Mouse (Mus musculus): ENCODE results near the gene Sipa1l3. TPM values are rescaled to one million over a fixed set of nuclear protein-coding genes. Genes with fewer than 3 reads are reported as not detected.

Gene Sipa1l3
- polyA plus RNA-seq, 1 experiment from 2014 or later: 20.7 TPM

GRCm38 (mm10) chr7:29361497-29361896 is 156.9 kb downstream of the Sipa1l3 start:
- Histone ChIP-seq H3K27me3 (replicated peaks) (no peaks in the 10 kb centered on the region), H3K4me3 (replicated peaks) (no peak overlapping the region), H3K4me1 (peaks cover 6% of the 10 kb centered on the region; the same call in 1 of the 2 replicates), H3K9ac (replicated peaks) (no peak overlapping the region), H3K36me3 (peaks cover 40% of the 10 kb centered on the region), H3K27ac (replicated peaks) (no peak overlapping the region), H3K4me2 (no peak overlapping the region), H3K9me3 (replicated peaks) (no peaks in the 10 kb centered on the region)
- WGBS: 90% methylated on average over 13 of the region's 13 CpGs
- no peak for ATAC-seq (ENCODE audit: low FRiP score)

DNA sequence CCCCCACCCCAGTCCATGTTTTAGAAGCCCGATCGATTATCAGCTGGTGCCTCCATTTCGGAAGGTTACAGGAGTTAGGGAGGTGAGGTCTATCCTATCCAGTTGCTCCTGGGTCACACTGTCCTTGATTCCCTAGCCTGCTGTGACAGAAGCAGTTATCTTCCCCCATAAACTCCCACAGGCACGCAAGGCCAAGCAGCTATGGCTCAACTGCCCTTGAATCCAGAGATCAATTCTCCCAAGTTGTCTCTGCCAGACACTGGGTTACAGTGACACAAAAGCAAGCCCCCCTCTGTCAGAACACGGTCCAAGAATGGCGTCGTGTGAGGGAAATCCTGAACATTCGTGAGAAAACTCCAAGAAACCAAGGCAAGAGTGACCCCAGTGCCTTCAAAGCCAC is 163.0 kb downstream of the Sipa1l3 start:
- no peak for ATAC-seq (ENCODE audit: low FRiP score)
- no peaks in the 10 kb centered on the region for H3K27me3 ChIP-seq (replicated peaks)
- H3K4me1 ChIP-seq: no peaks in the 10 kb centered on the region
- H3K27ac ChIP-seq (replicated peaks): no peak overlapping the region
- H3K4me2 ChIP-seq: no peak overlapping the region
- 91% methylated on average over 8 of the region's 8 CpGs for WGBS
- no peak overlapping the region for H3K4me3 ChIP-seq (replicated peaks)
- no peak overlapping the region for H3K9ac ChIP-seq (replicated peaks)
- H3K36me3 ChIP-seq: peaks cover 54% of the 10 kb centered on the region
- H3K9me3 ChIP-seq (replicated peaks): no peaks in the 10 kb centered on the region

DNA sequence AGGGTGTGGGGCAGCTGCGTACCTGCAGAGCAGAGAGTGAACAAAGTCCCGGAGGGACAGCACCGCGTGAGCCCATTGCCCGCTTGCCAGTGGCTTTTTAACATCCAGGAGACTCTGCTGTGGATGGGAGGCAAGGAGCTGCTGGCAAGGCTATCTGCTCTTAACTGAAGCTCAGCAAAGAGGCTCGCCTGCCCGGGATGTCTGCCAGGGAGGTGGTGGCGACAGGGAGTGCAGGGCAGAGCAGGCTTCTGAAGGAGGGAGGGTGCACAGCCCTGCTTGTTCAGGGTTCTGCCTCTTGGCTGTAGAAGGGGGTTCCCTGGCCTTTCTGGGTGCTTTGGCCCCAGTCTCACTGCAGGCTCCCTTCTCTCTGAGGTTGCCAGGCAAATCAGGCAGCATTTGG is 164.3 kb downstream of the Sipa1l3 start:
- Histone ChIP-seq H3K27ac (replicated peaks) (no peak overlapping the region), H3K4me2 (no peak overlapping the region), H3K36me3 (peaks cover 59% of the 10 kb centered on the region), H3K9me3 (replicated peaks) (no peaks in the 10 kb centered on the region), H3K4me3 (replicated peaks) (no peak overlapping the region), H3K27me3 (replicated peaks) (no peaks in the 10 kb centered on the region), H3K9ac (replicated peaks) (no peak overlapping the region), H3K4me1 (no peaks in the 10 kb centered on the region)
- 82% methylated on average over 8 of the region's 8 CpGs for WGBS
- ATAC-seq (ENCODE audit: low FRiP score): no peak

DNA sequence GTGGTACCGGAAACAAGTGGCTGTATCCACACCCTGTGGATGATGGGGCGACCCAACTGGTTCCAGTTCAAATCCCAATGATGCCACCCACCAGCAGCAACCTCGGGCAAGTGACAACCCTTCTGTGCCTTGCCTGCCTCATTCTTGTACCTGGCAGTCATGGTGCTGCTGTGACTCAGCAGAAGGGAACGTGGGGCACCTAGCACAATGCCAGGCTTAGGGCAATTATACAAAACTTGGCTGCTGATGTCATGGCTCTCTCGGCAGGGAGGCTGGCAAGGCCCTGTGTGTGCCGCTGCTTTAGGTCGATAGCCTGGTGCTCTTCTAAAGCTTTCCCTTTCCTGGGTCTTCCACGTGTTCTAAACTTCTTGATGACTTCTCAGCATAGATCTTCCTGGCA is 166.2 kb downstream of the Sipa1l3 start:
- no peak overlapping the region for H3K27ac ChIP-seq (replicated peaks)
- no peak overlapping the region for H3K9ac ChIP-seq (replicated peaks)
- WGBS: 80% methylated on average over 8 of the region's 8 CpGs
- no peak overlapping the region for H3K4me3 ChIP-seq (replicated peaks)
- no peaks in the 10 kb centered on the region for H3K27me3 ChIP-seq (replicated peaks)
- no peak overlapping the region for H3K4me2 ChIP-seq
- no peaks in the 10 kb centered on the region for H3K4me1 ChIP-seq
- H3K9me3 ChIP-seq (replicated peaks): no peaks in the 10 kb centered on the region
- peaks cover 63% of the 10 kb centered on the region for H3K36me3 ChIP-seq
- ATAC-seq (ENCODE audit: low FRiP score): no peak

DNA sequence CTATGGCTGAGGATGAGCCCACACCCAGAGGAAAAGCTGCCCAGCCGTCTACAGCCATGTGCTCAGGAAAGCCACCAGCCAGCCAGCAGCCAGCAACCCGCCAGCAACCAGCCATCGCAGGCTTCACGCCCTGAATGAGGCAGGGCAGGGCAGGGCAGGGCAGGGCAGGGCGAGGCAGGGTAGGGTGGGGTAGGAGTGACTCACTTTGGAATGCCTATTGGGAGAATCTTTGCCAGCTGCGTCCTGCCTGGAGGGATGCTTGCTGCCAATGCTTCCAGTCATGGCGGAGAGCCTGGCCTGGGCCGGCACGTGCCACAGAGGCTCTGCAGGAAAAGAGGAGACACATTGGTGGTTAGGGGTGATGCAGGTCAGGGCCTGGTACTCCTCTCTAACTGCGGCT is 168.0 kb downstream of the Sipa1l3 start:
- Histone ChIP-seq H3K27me3 (replicated peaks) (no peaks in the 10 kb centered on the region), H3K4me2 (no peak overlapping the region), H3K4me3 (replicated peaks) (no peak overlapping the region), H3K9me3 (replicated peaks) (no peaks in the 10 kb centered on the region), H3K36me3 (peaks cover 58% of the 10 kb centered on the region), H3K4me1 (peaks cover 11% of the 10 kb centered on the region), H3K27ac (replicated peaks) (no peak overlapping the region), H3K9ac (replicated peaks) (no peak overlapping the region)
- ATAC-seq (ENCODE audit: low FRiP score): no peak
- WGBS: 79% methylated on average over 10 of the region's 10 CpGs

- Histone ChIP-seq H3K4me2 (no peak overlapping the region), H3K9me3 (replicated peaks) (no peaks in the 10 kb centered on the region), H3K9ac (replicated peaks) (no peak overlapping the region), H3K4me1 (peaks cover 28% of the 10 kb centered on the region), H3K27ac (replicated peaks) (peak overlapping the region; percentile 28), H3K36me3 (peaks cover 28% of the 10 kb centered on the region), H3K27me3 (replicated peaks) (no peaks in the 10 kb centered on the region), H3K4me3 (replicated peaks) (no peak overlapping the region)
- ATAC-seq (ENCODE audit: low FRiP score): no peak
- WGBS: 58% methylated on average over 3 of the region's 3 CpGs
Observed at GRCm38 (mm10) chr7:29346212-29346611, 172.2 kb downstream of the Sipa1l3 start.

DNA sequence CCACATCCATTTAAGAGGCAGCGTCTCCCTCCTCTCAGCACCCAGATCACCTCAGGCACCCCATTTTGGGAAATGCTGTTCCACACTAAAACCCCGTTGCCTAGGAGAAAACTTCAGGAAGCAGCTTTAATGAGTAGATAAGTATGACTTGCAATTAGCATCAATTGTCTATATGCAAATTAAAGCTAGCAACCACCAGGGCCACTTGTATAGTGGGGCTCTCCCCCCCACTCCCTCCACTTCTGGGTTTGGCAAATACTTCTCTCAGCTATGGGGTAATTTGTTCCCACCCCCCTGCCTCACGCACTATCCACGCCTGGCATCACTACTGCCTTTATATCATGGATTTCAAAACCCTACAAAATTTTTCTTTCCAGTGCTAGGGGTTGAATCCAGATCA is 172.9 kb downstream of the Sipa1l3 start:
- Histone ChIP-seq H3K9me3 (replicated peaks) (no peaks in the 10 kb centered on the region), H3K9ac (replicated peaks) (no peak overlapping the region), H3K27me3 (replicated peaks) (no peaks in the 10 kb centered on the region), H3K27ac (replicated peaks) (peak overlapping the region; percentile 58), H3K4me1 (peaks cover 28% of the 10 kb centered on the region), H3K4me2 (no peak overlapping the region), H3K36me3 (peaks cover 22% of the 10 kb centered on the region), H3K4me3 (replicated peaks) (no peak overlapping the region)
- 43% methylated on average over 4 of the region's 4 CpGs for WGBS
- ATAC-seq (ENCODE audit: low FRiP score): no peak

DNA sequence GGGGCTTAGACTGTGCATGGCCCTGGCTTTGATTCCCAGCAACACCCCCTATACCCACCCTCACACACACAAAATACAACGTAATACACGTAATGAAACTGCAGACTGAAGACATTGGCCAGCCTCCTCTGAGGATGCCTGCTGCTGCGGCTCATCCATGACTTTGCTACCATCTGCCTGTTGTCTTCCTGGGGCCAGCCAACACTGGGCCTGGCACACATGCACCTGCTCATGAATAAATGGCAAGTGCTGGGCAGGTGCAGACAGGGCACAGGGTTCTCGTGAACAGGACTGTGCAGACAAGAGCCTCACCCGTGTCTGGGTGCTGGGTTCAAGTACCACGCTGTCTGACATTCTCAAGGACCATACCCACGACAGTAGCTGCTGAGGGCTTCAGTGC is 174.7 kb downstream of the Sipa1l3 start:
- H3K27me3 ChIP-seq (replicated peaks): no peaks in the 10 kb centered on the region
- ATAC-seq (ENCODE audit: low FRiP score): no peak
- peaks cover 28% of the 10 kb centered on the region for H3K4me1 ChIP-seq
- H3K4me3 ChIP-seq (replicated peaks): no peak overlapping the region
- peaks cover 8% of the 10 kb centered on the region for H3K36me3 ChIP-seq
- WGBS: 84% methylated on average over 7 of the region's 7 CpGs
- no peak overlapping the region for H3K4me2 ChIP-seq
- H3K9me3 ChIP-seq (replicated peaks): no peaks in the 10 kb centered on the region
- no peak overlapping the region for H3K9ac ChIP-seq (replicated peaks)
- H3K27ac ChIP-seq (replicated peaks): no peak overlapping the region

- ATAC-seq (ENCODE audit: low FRiP score): no peak
Observed at GRCm38 (mm10) chr7:29342489-29343092, 175.8 kb downstream of the Sipa1l3 start.

GRCm38 (mm10) chr7:29341722-29342121 is 176.7 kb downstream of the Sipa1l3 start:
- Histone ChIP-seq H3K9me3 (replicated peaks) (no peaks in the 10 kb centered on the region), H3K4me3 (replicated peaks) (no peak overlapping the region), H3K9ac (replicated peaks) (no peak overlapping the region; the same call in 1 of the 2 replicates), H3K36me3 (peaks cover 17% of the 10 kb centered on the region), H3K27ac (replicated peaks) (peak overlapping the region; percentile 64), H3K4me2 (no peak overlapping the region), H3K4me1 (peaks cover 28% of the 10 kb centered on the region), H3K27me3 (replicated peaks) (no peaks in the 10 kb centered on the region)
- ATAC-seq (ENCODE audit: low FRiP score): no peak
- WGBS: 39% methylated on average over 12 of the region's 12 CpGs

More at GRCm38 (mm10) chr7:29342489-29343092, 175.8 kb downstream of the Sipa1l3 start:
- H3K9ac ChIP-seq (replicated peaks): peak overlapping the region; percentile 28; the same call in 1 of the 2 replicates
- no peak overlapping the region for H3K4me3 ChIP-seq (replicated peaks)
- H3K4me1 ChIP-seq: peaks cover 28% of the 10 kb centered on the region
- H3K9me3 ChIP-seq (replicated peaks): no peaks in the 10 kb centered on the region
- WGBS: 44% methylated on average over 8 of the region's 8 CpGs
- peaks cover 10% of the 10 kb centered on the region for H3K36me3 ChIP-seq
- H3K27ac ChIP-seq (replicated peaks): peak overlapping the region; percentile 64
- no peak overlapping the region for H3K4me2 ChIP-seq
- no peaks in the 10 kb centered on the region for H3K27me3 ChIP-seq (replicated peaks)

- Histone ChIP-seq H3K36me3 (peaks cover 19% of the 10 kb centered on the region), H3K9ac (replicated peaks) (no peak overlapping the region), H3K4me3 (replicated peaks) (no peak overlapping the region), H3K27ac (replicated peaks) (no peak overlapping the region), H3K9me3 (replicated peaks) (no peaks in the 10 kb centered on the region), H3K4me1 (peaks cover 20% of the 10 kb centered on the region), H3K27me3 (replicated peaks) (no peaks in the 10 kb centered on the region), H3K4me2 (no peak overlapping the region)
- no peak for ATAC-seq (ENCODE audit: low FRiP score)
- 92% methylated on average over 8 of the region's 8 CpGs for WGBS
Observed at GRCm38 (mm10) chr7:29340838-29341237, 177.6 kb downstream of the Sipa1l3 start.

DNA sequence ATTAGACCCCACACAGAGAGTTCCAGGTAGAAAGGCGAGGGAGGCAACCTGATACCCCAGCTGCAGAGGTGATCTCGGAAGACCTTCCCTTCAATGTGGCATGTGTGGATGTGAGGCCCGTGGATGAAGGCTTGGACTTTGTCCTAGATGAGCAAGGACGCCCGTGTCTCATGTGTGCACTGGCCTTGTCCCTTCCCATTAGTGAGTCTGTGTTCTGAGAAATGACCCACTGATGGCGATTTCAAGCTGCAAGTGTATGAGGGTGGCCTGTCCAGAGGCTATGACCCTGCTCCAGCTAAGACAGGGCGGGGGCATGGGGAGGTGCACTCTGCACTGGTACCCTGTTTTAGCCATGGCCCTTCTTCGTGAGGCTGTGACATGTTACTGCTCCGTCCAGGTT is 178.2 kb downstream of the Sipa1l3 start:
- peaks cover 19% of the 10 kb centered on the region for H3K36me3 ChIP-seq
- 90% methylated on average over 9 of the region's 9 CpGs for WGBS
- H3K9me3 ChIP-seq (replicated peaks): no peaks in the 10 kb centered on the region
- no peak overlapping the region for H3K27ac ChIP-seq (replicated peaks)
- no peaks in the 10 kb centered on the region for H3K27me3 ChIP-seq (replicated peaks)
- H3K4me3 ChIP-seq (replicated peaks): no peak overlapping the region
- no peak overlapping the region for H3K9ac ChIP-seq (replicated peaks)
- no peak overlapping the region for H3K4me2 ChIP-seq
- peaks cover 15% of the 10 kb centered on the region for H3K4me1 ChIP-seq
- no peak for ATAC-seq (ENCODE audit: low FRiP score)
